Mouse (Mus musculus) myocyte (in vitro differentiated cells): ENCODE results near the gene Asb2. TPM values are rescaled to one million over a fixed set of nuclear protein-coding genes. Genes with fewer than 3 reads are reported as not detected.

ENCODE experiments used
- H3K27me3 ChIP-seq: one replicate; pipeline ENCODE4 v1.6.1; 2011; ENCODE audit not compliant: control insufficient read depth, insufficient read depth, insufficient read length
- H3K36me3 ChIP-seq: one replicate; pipeline ENCODE4 v1.6.1; 2011; ENCODE audit not compliant: control insufficient read depth, insufficient read depth
- H3K4me2 ChIP-seq: one replicate; pipeline ENCODE4 v1.6.1; 2011; ENCODE audit warnings: low read depth, control low read depth
- H3K4me3 ChIP-seq: one replicate; pipeline ENCODE4 v1.5.1; 2011; ENCODE audit warnings: mild to moderate bottlenecking, control low read depth, moderate library complexity
- H3K79me2 ChIP-seq: one replicate; pipeline ENCODE4 v1.6.1; 2011; ENCODE audit not compliant: control insufficient read depth, insufficient read depth
- H3ac ChIP-seq: one replicate; pipeline ENCODE4 v1.6.1; 2011; ENCODE audit not compliant: control insufficient read depth, insufficient read length
- CEBPB ChIP-seq: IDR thresholded peaks from 2 replicates; pipeline ENCODE4 v1.6.1; 2011; ENCODE audit warnings: mild to moderate bottlenecking, moderate library complexity; ENCODE audit not compliant: poor library complexity, insufficient read depth, severe bottlenecking
- E2F4 ChIP-seq: IDR thresholded peaks from one replicate; pipeline ENCODE4 v1.6.1; 2011; ENCODE audit warnings: mild to moderate bottlenecking, control low read depth, moderate library complexity; ENCODE audit not compliant: insufficient read depth
- MAX ChIP-seq: IDR thresholded peaks from one replicate; pipeline ENCODE4 v1.6.1; 2011; ENCODE audit warnings: low read depth, mild to moderate bottlenecking, control low read depth
- MYOD1 ChIP-seq, 3 experiments: IDR thresholded peaks; one replicate each; pipeline ENCODE4 v1.6.1; 2011; ENCODE audit warnings: control low read depth in 2 of 3, low read depth in 2 of 3, mild to moderate bottlenecking in 2 of 3, moderate library complexity in 1 of 3; ENCODE audit not compliant: insufficient read length in 2 of 3, control insufficient read depth in 1 of 3
- MYOG ChIP-seq, 3 experiments: IDR thresholded peaks; one replicate each; pipeline ENCODE4 v1.6.1; 2011; ENCODE audit warnings: control low read depth in 2 of 3, low read depth in 2 of 3, mild to moderate bottlenecking in 2 of 3; ENCODE audit not compliant: insufficient read length in 2 of 3, control insufficient read depth in 1 of 3, insufficient read depth in 1 of 3
- POLR2A ChIP-seq: IDR thresholded peaks from one replicate; pipeline ENCODE4 v1.6.1; 2011; ENCODE audit warnings: low read depth, mild to moderate bottlenecking, control low read depth, moderate library complexity; ENCODE audit not compliant: insufficient read length
- POLR2AphosphoS2 ChIP-seq: IDR thresholded peaks from one replicate; pipeline ENCODE4 v1.6.1; 2011; ENCODE audit warnings: low read depth, control low read depth; ENCODE audit not compliant: insufficient read length
- REST ChIP-seq: IDR thresholded peaks from one replicate; pipeline ENCODE4 v1.6.1; 2011; ENCODE audit warnings: mild to moderate bottlenecking, control low read depth, moderate library complexity; ENCODE audit not compliant: insufficient read depth, insufficient read length
- SRF ChIP-seq: IDR thresholded peaks from one replicate; pipeline ENCODE4 v1.6.1; 2011; ENCODE audit warnings: low read depth; ENCODE audit not compliant: control insufficient read depth, insufficient read length
- TCF12 ChIP-seq: IDR thresholded peaks from one replicate; pipeline ENCODE4 v1.6.1; 2011; ENCODE audit warnings: mild to moderate bottlenecking, control low read depth; ENCODE audit not compliant: poor library complexity, insufficient read depth, severe bottlenecking
- TCF3 ChIP-seq: IDR thresholded peaks from one replicate; pipeline ENCODE4 v1.6.1; 2011; ENCODE audit warnings: low read depth, control low read depth; ENCODE audit not compliant: insufficient read length
- USF1 ChIP-seq: IDR thresholded peaks from one replicate; pipeline ENCODE4 v1.6.1; 2011; ENCODE audit warnings: low read depth, mild to moderate bottlenecking, control low read depth, moderate library complexity
- polyA plus RNA-seq: library from polyadenylated mRNA; unstranded; fragments of >200 nt; fragmentation: generic; extraction: Trizol; gene quantifications from one replicate; pipeline ENCODE4 v1.2.1, GENCODE M21; 2012; ENCODE audit warnings: missing spikeins

Asb2 gene
- polyA plus RNA-seq, 1 experiment, result 27.8 TPM

DNA sequence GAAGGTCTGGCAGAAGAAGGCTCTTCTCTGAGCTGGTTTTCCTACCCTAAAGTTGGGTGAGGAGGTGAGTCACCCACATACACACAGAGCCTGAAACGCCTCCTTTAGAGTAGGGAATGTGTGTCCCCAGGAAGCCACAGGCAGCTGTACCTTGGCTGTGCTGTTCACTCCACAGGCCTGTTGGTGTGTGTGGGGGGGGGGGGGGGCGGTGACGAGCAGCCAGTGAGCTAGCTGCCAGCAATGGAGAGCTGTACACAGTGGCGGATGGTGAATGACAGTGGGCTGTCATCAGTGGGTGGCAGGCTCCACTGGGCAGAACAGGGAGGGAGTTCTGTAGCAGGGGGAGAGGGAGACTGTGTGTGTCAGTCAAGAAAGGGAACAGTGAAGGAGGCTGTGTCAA, 21.0 kb upstream of the Asb2 start:
- no peak overlapping the region for H3K4me3 ChIP-seq
- H3K79me2 ChIP-seq, result no peaks in the 10 kb centered on the region
- H3ac ChIP-seq, result no peak overlapping the region
- TF ChIP-seq MYOG (IDR thresholded peaks at IDR 0.05; ENCODE audit: control insufficient read depth in 1 of 3, insufficient read depth in 1 of 3, insufficient read length in 2 of 3, low read depth in 2 of 3), result peak in 1 of 3 experiments; percentile 28
- no peak for TF ChIP-seq POLR2A
- H3K4me2 ChIP-seq, result peak overlapping the region; percentile 12
- no peaks in the 10 kb centered on the region for H3K36me3 ChIP-seq
- peaks cover 4% of the 10 kb centered on the region for H3K27me3 ChIP-seq

- TF ChIP-seq POLR2A (no peak), REST (no peak), TCF3 (no peak)
- H3ac ChIP-seq, result no peak overlapping the region
- peaks cover 4% of the 10 kb centered on the region for H3K27me3 ChIP-seq
- H3K4me2 ChIP-seq, result no peak overlapping the region
- H3K79me2 ChIP-seq, result no peaks in the 10 kb centered on the region
- no peaks in the 10 kb centered on the region for H3K36me3 ChIP-seq
- no peak overlapping the region for H3K4me3 ChIP-seq
Observed at GRCm38 (mm10) chr12:103376124-103376523, 20.3 kb upstream of the Asb2 start.

DNA sequence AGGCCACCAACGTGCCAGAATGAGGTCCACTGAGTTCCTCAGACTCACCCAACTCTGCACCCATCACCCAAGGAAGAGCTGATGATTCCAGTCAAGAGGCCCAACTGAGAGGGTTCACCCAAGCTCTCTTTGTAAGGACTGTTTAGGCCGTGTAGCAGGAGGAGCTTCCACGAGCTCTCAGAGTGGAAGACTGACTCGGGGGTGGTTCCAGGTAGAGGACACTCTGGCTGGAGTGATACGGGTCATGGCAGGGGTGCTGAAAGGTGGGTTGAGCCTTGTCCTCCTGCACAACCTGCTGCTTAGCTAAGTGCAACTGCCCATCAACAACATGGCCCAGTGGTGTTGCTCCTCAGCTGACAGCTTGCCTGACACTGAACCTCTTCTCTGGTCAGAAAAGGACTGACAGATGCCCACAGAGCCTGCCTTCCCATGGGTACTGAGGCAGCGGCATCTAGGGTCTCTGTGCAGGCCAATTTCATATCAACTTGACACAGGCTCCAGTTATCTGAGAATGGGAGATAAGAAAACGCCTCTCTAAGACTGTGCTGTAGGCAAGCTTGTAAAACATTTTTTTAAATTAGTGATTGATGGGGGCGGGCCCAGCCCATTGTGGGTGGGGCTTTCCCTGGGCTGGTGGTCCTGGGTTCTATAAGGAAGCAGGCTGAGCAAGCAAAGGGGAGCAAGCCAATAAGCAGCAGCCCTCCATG, 17.9 kb upstream of the Asb2 start:
- H3K4me3 ChIP-seq, result no peak overlapping the region
- no peak overlapping the region for H3K4me2 ChIP-seq
- no peaks in the 10 kb centered on the region for H3K79me2 ChIP-seq
- no peak overlapping the region for H3ac ChIP-seq
- no peaks in the 10 kb centered on the region for H3K36me3 ChIP-seq
- TF ChIP-seq CEBPB (no peak), POLR2A (no peak), TCF12 (no peak), USF1 (no peak), MAX (no peak), REST (no peak), SRF (no peak), MYOG (IDR thresholded peaks at IDR 0.05; ENCODE audit: control insufficient read depth in 1 of 3, insufficient read depth in 1 of 3, insufficient read length in 2 of 3, low read depth in 2 of 3) (no peak), E2F4 (no peak), POLR2AphosphoS2 (no peak), MYOD1 (IDR thresholded peaks at IDR 0.05; ENCODE audit: control insufficient read depth in 1 of 3, insufficient read length in 2 of 3, low read depth in 2 of 3) (no peak), TCF3 (no peak)
- peaks cover 4% of the 10 kb centered on the region for H3K27me3 ChIP-seq

GRCm38 (mm10) chr12:103371711-103372110, 15.9 kb upstream of the Asb2 start:
- Histone ChIP-seq H3K4me2 (no peak overlapping the region), H3K27me3 (peaks cover 4% of the 10 kb centered on the region), H3ac (no peak overlapping the region), H3K4me3 (no peak overlapping the region), H3K79me2 (no peaks in the 10 kb centered on the region), H3K36me3 (no peaks in the 10 kb centered on the region)
- no peak for TF ChIP-seq REST
- TF ChIP-seq MAX, result no peak
- TF ChIP-seq POLR2A, result no peak
- no peak for TF ChIP-seq TCF3
- no peak for TF ChIP-seq SRF
- TF ChIP-seq E2F4, result no peak
- TF ChIP-seq MYOD1 (IDR thresholded peaks at IDR 0.05; ENCODE audit: control insufficient read depth in 1 of 3, insufficient read length in 2 of 3, low read depth in 2 of 3), result no peak
- TF ChIP-seq USF1, result no peak
- TF ChIP-seq CEBPB, result no peak
- TF ChIP-seq POLR2AphosphoS2, result no peak

GRCm38 (mm10) chr12:103370861-103371260, 15.1 kb upstream of the Asb2 start:
- no peak for TF ChIP-seq TCF12
- TF ChIP-seq POLR2AphosphoS2, result no peak
- no peak for TF ChIP-seq REST
- no peak for TF ChIP-seq CEBPB
- no peak for TF ChIP-seq SRF
- no peak for TF ChIP-seq TCF3
- Histone ChIP-seq H3K36me3 (no peaks in the 10 kb centered on the region), H3K27me3 (peaks cover 4% of the 10 kb centered on the region), H3K4me2 (no peak overlapping the region), H3K4me3 (no peak overlapping the region), H3K79me2 (no peaks in the 10 kb centered on the region), H3ac (no peak overlapping the region)
